Comparison of ENCODE assay signal across 19 mouse cellular contexts in genomic region chr14:79069515-79069914, GRCm38 (mm10).
"Had no signal": no experiment of that assay in that cellular context is flagged by ENCODE, and none has a peak within 500 bp of the region (broad histone marks: within the 10 kb centered on the region; RNA-seq: fewer than 3 reads in every experiment).

No protein-coding gene starts in this region.

- H3K4me2 ChIP-seq: lung, embryonic 14.5 days; midbrain, embryonic 12.5 days; neural tube, embryonic 13.5 days; neural tube, embryonic 15.5 days had no signal

- H3K36me3 ChIP-seq: midbrain, embryonic 10.5 days; midbrain, embryonic 12.5 days; neural tube, embryonic 13.5 days; neural tube, embryonic 15.5 days had no signal

- DNase-seq: lung, adult 18-20 months; lung, embryonic 14.5 days; lung, postnatal 10 days; lung, postnatal 4 days; midbrain, embryonic 14.5 days; retina, postnatal 1 day; right cerebral cortex, adult 18-20 months; right cerebral cortex, postnatal 25 days; right cerebral cortex, postnatal 4 days; spleen, adult 18-20 months; thymus, adult 18-20 months; thymus, postnatal 14 days; thymus, postnatal 36 days had no signal

- ATAC-seq: midbrain, embryonic 16.5 days had no signal

- H3K4me1 ChIP-seq: midbrain, embryonic 10.5 days; midbrain, embryonic 12.5 days; neural tube, embryonic 13.5 days; neural tube, embryonic 15.5 days had no signal

- H3K27me3 ChIP-seq: midbrain, embryonic 12.5 days; neural tube, embryonic 13.5 days; neural tube, embryonic 15.5 days had no signal

- H3K27ac ChIP-seq: midbrain, embryonic 10.5 days; midbrain, embryonic 12.5 days; neural tube, embryonic 13.5 days; neural tube, embryonic 15.5 days had no signal

- H3K4me3 ChIP-seq: midbrain, embryonic 10.5 days; midbrain, embryonic 12.5 days; myocyte; neural tube, embryonic 13.5 days; neural tube, embryonic 15.5 days had no signal

- H3K9ac ChIP-seq: lung, embryonic 14.5 days; midbrain, embryonic 12.5 days; neural tube, embryonic 13.5 days; neural tube, embryonic 15.5 days had no signal

- H3K9me3 ChIP-seq: midbrain, embryonic 10.5 days; midbrain, embryonic 12.5 days; neural tube, embryonic 13.5 days; neural tube, embryonic 15.5 days had no signal
